Mouse (Mus musculus) heart, embryonic 10.5 days (tissue): ENCODE data around the gene Epor. TPM values are rescaled to one million over a fixed set of nuclear protein-coding genes. Genes with fewer than 3 reads are reported as not detected.

Experiments
- DNase-seq: peaks from one replicate; pipeline ENCODE4 v3.0.0-alpha.2; 2017; ENCODE audit warnings: low spot score
- H3K27ac ChIP-seq: fragments of 300-500 bp; sonication (generic); 2 replicates; pipeline ENCODE4 v1.5.1; 2016; ENCODE audit warnings: mild to moderate bottlenecking
- H3K27me3 ChIP-seq: fragments of 300-500 bp; sonication (generic); 2 replicates; pipeline ENCODE4 v1.6.1; 2016; ENCODE audit warnings: mild to moderate bottlenecking; ENCODE audit not compliant: poor library complexity, insufficient read depth, severe bottlenecking
- H3K36me3 ChIP-seq: fragments of 300-500 bp; sonication (generic); 2 replicates; pipeline ENCODE4 v1.6.1; 2016; ENCODE audit warnings: mild to moderate bottlenecking, moderate library complexity
- H3K4me1 ChIP-seq: fragments of 300-500 bp; sonication (generic); 2 replicates; pipeline ENCODE4 v1.6.1; 2016; ENCODE audit warnings: mild to moderate bottlenecking
- H3K4me3 ChIP-seq: fragments of 300-500 bp; sonication (generic); 2 replicates; pipeline ENCODE4 v1.5.1; 2016; ENCODE audit warnings: mild to moderate bottlenecking, moderate library complexity
- H3K9me3 ChIP-seq: fragments of 300-500 bp; sonication (generic); 2 replicates; pipeline ENCODE4 v1.6.1; 2016; ENCODE audit warnings: mild to moderate bottlenecking, moderate library complexity
- WGBS: fragments of 180-500 bp; shearing (Covaris S2); methylation state at CpG from one replicate; pipeline ENCODE4 v1.1.7; 2016; 5-methylcytosine and 5-hydroxymethylcytosine counted together
- polyA plus RNA-seq: library from polyadenylated mRNA; unstranded; fragments of >200 nt; fragmentation: Nextera tagmentation; extraction: Ambion mirVana; gene quantifications from 2 replicates; pipeline ENCODE4 v1.2.1, GENCODE M21; 2016

The Epor gene
- polyA plus RNA-seq, 1 experiment from 2014 or later, result 25.9 TPM

- peak overlapping the region; percentile 64 for H3K4me3 ChIP-seq
- H3K36me3 ChIP-seq, result no peaks in the 10 kb centered on the region
- H3K27me3 ChIP-seq, result peaks cover 100% of the 10 kb centered on the region
- H3K4me1 ChIP-seq, result peaks cover 24% of the 10 kb centered on the region
- DNase-seq, result no peak
- H3K27ac ChIP-seq, result no peak overlapping the region; the same call in 1 of the 2 replicates
- WGBS, result 2% methylated on average over 32 of the region's 32 CpGs
- no peaks in the 10 kb centered on the region for H3K9me3 ChIP-seq
These were observed 25.3 kb upstream of the Epor start for GRCm38 (mm10) chr9:21988421-21989101.

GRCm38 (mm10) chr9:21987592-21988342, 24.5 kb upstream of the Epor start:
- peaks cover 100% of the 10 kb centered on the region for H3K27me3 ChIP-seq
- peaks cover 24% of the 10 kb centered on the region for H3K4me1 ChIP-seq
- no peaks in the 10 kb centered on the region for H3K9me3 ChIP-seq
- H3K36me3 ChIP-seq, result no peaks in the 10 kb centered on the region
- H3K4me3 ChIP-seq, result peak overlapping the region; percentile 64
- no peak overlapping the region for H3K27ac ChIP-seq
- no peak for DNase-seq
- WGBS, result 5% methylated on average over 36 of the region's 36 CpGs

GRCm38 (mm10) chr9:21983911-21984310, 20.6 kb upstream of the Epor start:
- Histone ChIP-seq H3K9me3 (no peaks in the 10 kb centered on the region), H3K27me3 (peaks cover 100% of the 10 kb centered on the region), H3K27ac (no peak overlapping the region), H3K4me3 (no peak overlapping the region), H3K4me1 (peaks cover 7% of the 10 kb centered on the region), H3K36me3 (0 out of 2 replicates have a peak, but pooled peaks cover 2% of the 10 kb centered on the region)
- no peak for DNase-seq
- WGBS, result 14% methylated on average over 3 of the region's 3 CpGs

GRCm38 (mm10) chr9:21978398-21979128, 15.3 kb upstream of the Epor start:
- no peak overlapping the region for H3K27ac ChIP-seq
- H3K27me3 ChIP-seq, result peaks cover 67% of the 10 kb centered on the region
- H3K4me1 ChIP-seq, result no peaks in the 10 kb centered on the region
- 0 out of 2 replicates have a peak, but pooled peaks cover 2% of the 10 kb centered on the region for H3K36me3 ChIP-seq
- H3K4me3 ChIP-seq, result no peak overlapping the region
- WGBS, result 80% methylated on average over 4 of the region's 4 CpGs
- DNase-seq, result no peak
- no peaks in the 10 kb centered on the region for H3K9me3 ChIP-seq

- Histone ChIP-seq H3K27me3 (peaks cover 61% of the 10 kb centered on the region), H3K9me3 (no peaks in the 10 kb centered on the region), H3K4me3 (no peak overlapping the region), H3K4me1 (no peaks in the 10 kb centered on the region), H3K36me3 (0 out of 2 replicates have a peak, but pooled peaks cover 2% of the 10 kb centered on the region), H3K27ac (no peak overlapping the region)
- 17% methylated on average over 2 of the region's 2 CpGs for WGBS
- DNase-seq, result no peak
These were observed 14.7 kb upstream of the Epor start for GRCm38 (mm10) chr9:21977972-21978371.

GRCm38 (mm10) chr9:21977331-21977730, 14.0 kb upstream of the Epor start:
- Histone ChIP-seq H3K9me3 (no peaks in the 10 kb centered on the region), H3K27ac (no peak overlapping the region), H3K27me3 (peaks cover 55% of the 10 kb centered on the region), H3K36me3 (0 out of 2 replicates have a peak, but pooled peaks cover 2% of the 10 kb centered on the region), H3K4me1 (no peaks in the 10 kb centered on the region), H3K4me3 (no peak overlapping the region)
- no peak for DNase-seq
- 86% methylated on average over 5 of the region's 5 CpGs for WGBS

GRCm38 (mm10) chr9:21976626-21977175, 13.4 kb upstream of the Epor start:
- Histone ChIP-seq H3K4me1 (no peaks in the 10 kb centered on the region), H3K9me3 (no peaks in the 10 kb centered on the region), H3K27me3 (peaks cover 49% of the 10 kb centered on the region), H3K36me3 (0 out of 2 replicates have a peak, but pooled peaks cover 2% of the 10 kb centered on the region), H3K27ac (no peak overlapping the region), H3K4me3 (no peak overlapping the region)
- DNase-seq, result no peak
- 83% methylated on average over 10 of the region's 10 CpGs for WGBS

- Histone ChIP-seq H3K27me3 (peaks cover 6% of the 10 kb centered on the region), H3K27ac (no peak overlapping the region), H3K9me3 (no peaks in the 10 kb centered on the region), H3K4me3 (no peak overlapping the region), H3K4me1 (no peaks in the 10 kb centered on the region), H3K36me3 (no peaks in the 10 kb centered on the region)
- 88% methylated on average over 4 of the region's 4 CpGs for WGBS
- no peak for DNase-seq
These were observed 6.0 kb upstream of the Epor start for GRCm38 (mm10) chr9:21969304-21969703.

- no peak for DNase-seq
- H3K9me3 ChIP-seq, result no peaks in the 10 kb centered on the region
- 61% methylated on average over 6 of the region's 6 CpGs for WGBS
- H3K36me3 ChIP-seq, result no peaks in the 10 kb centered on the region
- peaks cover 3% of the 10 kb centered on the region; the same call in 1 of the 2 replicates for H3K4me1 ChIP-seq
- H3K4me3 ChIP-seq, result no peak overlapping the region
- H3K27me3 ChIP-seq, result peaks cover 6% of the 10 kb centered on the region
- H3K27ac ChIP-seq, result no peak overlapping the region
These were observed 5.6 kb upstream of the Epor start for GRCm38 (mm10) chr9:21968883-21969282.

GRCm38 (mm10) chr9:21962416-21963059, 768 bp downstream of the Epor start:
- WGBS, result 3% methylated on average over 34 of the region's 34 CpGs
- peak overlapping the region; percentile 82 for H3K27ac ChIP-seq

GRCm38 (mm10) chr9:21962010-21962409, 1.3 kb downstream of the Epor start:
- WGBS, result under 1% methylated on average over 15 of the region's 15 CpGs
- peak overlapping the region; percentile 82 for H3K27ac ChIP-seq
- no peaks in the 10 kb centered on the region for H3K9me3 ChIP-seq
- H3K4me1 ChIP-seq, result peaks cover 42% of the 10 kb centered on the region
- peak overlapping the region; percentile 58 for H3K4me3 ChIP-seq
- H3K27me3 ChIP-seq, result peaks cover 46% of the 10 kb centered on the region
- DNase-seq, result no peak
- H3K36me3 ChIP-seq, result peaks cover 24% of the 10 kb centered on the region

More at GRCm38 (mm10) chr9:21962416-21963059, 768 bp downstream of the Epor start:
- no peaks in the 10 kb centered on the region for H3K9me3 ChIP-seq
- H3K4me3 ChIP-seq, result peak overlapping the region; percentile 58
- peak; percentile 98 for DNase-seq
- peaks cover 46% of the 10 kb centered on the region for H3K27me3 ChIP-seq
- H3K4me1 ChIP-seq, result peaks cover 42% of the 10 kb centered on the region
- H3K36me3 ChIP-seq, result peaks cover 20% of the 10 kb centered on the region

- Histone ChIP-seq H3K4me3 (peak overlapping the region; percentile 58), H3K27me3 (peaks cover 46% of the 10 kb centered on the region), H3K36me3 (peaks cover 24% of the 10 kb centered on the region), H3K4me1 (peaks cover 46% of the 10 kb centered on the region), H3K27ac (peak overlapping the region; percentile 82; the same call in 1 of the 2 replicates), H3K9me3 (no peaks in the 10 kb centered on the region)
- WGBS, result 1% methylated on average over 35 of the region's 35 CpGs
- DNase-seq, result no peak
These were observed 1.8 kb downstream of the Epor start for GRCm38 (mm10) chr9:21961366-21961980.
